Mouse (Mus musculus) lung, embryonic 14.5 days (tissue): ENCODE data around the gene Card14. TPM values are rescaled to one million over a fixed set of nuclear protein-coding genes. Genes with fewer than 3 reads are reported as not detected.

Source experiments
- ATAC-seq: fragments of 200-750 bp; cut with Nextera tagmentation; 2 replicates; pipeline ENCODE4 v1.8.0; 2017; ENCODE audit warnings: mild to moderate bottlenecking, moderate TSS enrichment, moderate library complexity; ENCODE audit not compliant: insufficient read depth
- DNase-seq: peaks from one replicate; pipeline ENCODE4 v3.0.0-alpha.2; 2015
- H3K27ac ChIP-seq: fragments of 300-500 bp; sonication (generic); 2 replicates; pipeline ENCODE4 v1.5.1; 2014; ENCODE audit warnings: low read depth, mild to moderate bottlenecking, moderate library complexity
- H3K27me3 ChIP-seq: fragments of 300-500 bp; sonication (generic); 2 replicates; pipeline ENCODE4 v1.6.1; 2014; ENCODE audit warnings: low read length, control low read depth; ENCODE audit not compliant: insufficient read depth
- H3K36me3 ChIP-seq: fragments of 300-500 bp; sonication (generic); 2 replicates; pipeline ENCODE4 v1.6.1; 2014; ENCODE audit warnings: control low read depth; ENCODE audit not compliant: insufficient read depth
- H3K4me1 ChIP-seq: fragments of 300-500 bp; sonication (generic); 2 replicates; pipeline ENCODE4 v1.6.1; 2014; ENCODE audit warnings: antibody characterized with exemption, control low read depth; ENCODE audit not compliant: insufficient read depth
- H3K4me2 ChIP-seq: fragments of 300-500 bp; sonication (generic); 2 replicates; pipeline ENCODE4 v1.6.1; 2014; ENCODE audit warnings: mild to moderate bottlenecking
- H3K4me3 ChIP-seq: fragments of 300-500 bp; sonication (generic); 2 replicates; pipeline ENCODE4 v1.5.1; 2014; ENCODE audit warnings: low read depth, low read length
- H3K9ac ChIP-seq: fragments of 300-500 bp; sonication (generic); 2 replicates; pipeline ENCODE4 v1.6.1; 2014
- H3K9me3 ChIP-seq: fragments of 300-500 bp; sonication (generic); 2 replicates; pipeline ENCODE4 v1.6.1; 2016; ENCODE audit warnings: low read depth, low read length, control low read depth
- CTCF ChIP-seq: IDR thresholded peaks from 2 replicates; pipeline ENCODE4 v1.5.1; 2016; ENCODE audit warnings: antibody characterized with exemption, low read depth
- WGBS: fragments of 180-500 bp; shearing (Covaris S2); extraction: QIAGEN DNeasy Blood & Tissue Kit; methylation state at CpG from one replicate; pipeline ENCODE4 v1.1.7; 2014; 5-methylcytosine and 5-hydroxymethylcytosine counted together
- microRNA counts: library from miRNA; unstranded; fragments of <30 nt; microRNA quantifications from one replicate; lab custom pipeline; 2016
- microRNA-seq: library from miRNA; unstranded; fragments of <30 nt; microRNA quantifications from one replicate; pipeline ENCODE4, GENCODE M21; 2016; ENCODE audit warnings: borderline number of aligned reads
- polyA plus RNA-seq: library from polyadenylated mRNA; unstranded; fragments of >200 nt; fragmentation: Nextera tagmentation; extraction: Ambion mirVana; gene quantifications from 2 replicates; pipeline ENCODE4 v1.2.1, GENCODE M21; 2014

The Card14 gene
- polyA plus RNA-seq, 1 experiment from 2014 or later: not detected

- peak; percentile 47 for ATAC-seq
- H3K4me2 ChIP-seq: peak overlapping the region; percentile 97
- peak; percentile 70 for DNase-seq
- H3K9me3 ChIP-seq: no peaks in the 10 kb centered on the region
- H3K36me3 ChIP-seq: no peaks in the 10 kb centered on the region
- H3K4me3 ChIP-seq: peak overlapping the region; percentile 72
- H3K27me3 ChIP-seq: no peaks in the 10 kb centered on the region; the same call in 1 of the 2 replicates
- H3K27ac ChIP-seq: peak overlapping the region; percentile 84
- peak overlapping the region; percentile 65 for H3K9ac ChIP-seq
- H3K4me1 ChIP-seq: peaks cover 12% of the 10 kb centered on the region
- 2% methylated on average over 51 of the region's 53 CpGs for WGBS
- TF ChIP-seq CTCF: no peak
These were observed 83.0 kb downstream of the Card14 start for GRCm38 (mm10) chr11:119390271-119391231.

- Histone ChIP-seq H3K27me3 (no peaks in the 10 kb centered on the region; the same call in 1 of the 2 replicates), H3K36me3 (no peaks in the 10 kb centered on the region), H3K27ac (0 out of 2 replicates have a peak overlapping the region, but pooled peaks have one; percentile 27), H3K4me3 (peak overlapping the region; percentile 72; the same call in 1 of the 2 replicates), H3K4me1 (peaks cover 12% of the 10 kb centered on the region), H3K9me3 (no peaks in the 10 kb centered on the region), H3K9ac (no peak overlapping the region), H3K4me2 (peak overlapping the region; percentile 97)
- ATAC-seq: no peak
- no peak for TF ChIP-seq CTCF
- no peak for DNase-seq
- 29% methylated on average over 7 of the region's 7 CpGs for WGBS
These were observed 83.9 kb downstream of the Card14 start for GRCm38 (mm10) chr11:119391386-119392000.

GRCm38 (mm10) chr11:119392001-119392614 is 84.5 kb downstream of the Card14 start:
- DNase-seq (peak; percentile 66), ATAC-seq (no peak)
- 10% methylated on average over 12 of the region's 12 CpGs for WGBS
- H3K4me1 ChIP-seq: peaks cover 12% of the 10 kb centered on the region
- H3K9me3 ChIP-seq: no peaks in the 10 kb centered on the region
- H3K27ac ChIP-seq: 0 out of 2 replicates have a peak overlapping the region, but pooled peaks have one; percentile 27
- 0 out of 2 replicates have a peak overlapping the region, but pooled peaks have one; percentile 3 for H3K9ac ChIP-seq
- peak overlapping the region; percentile 89 for H3K4me2 ChIP-seq
- peaks cover 3% of the 10 kb centered on the region; the same call in 1 of the 2 replicates for H3K36me3 ChIP-seq
- no peaks in the 10 kb centered on the region; the same call in 1 of the 2 replicates for H3K27me3 ChIP-seq
- H3K4me3 ChIP-seq: peak overlapping the region; percentile 57
- no peak for TF ChIP-seq CTCF

- H3K9ac ChIP-seq: peak within 1 kb of the TSS; percentile 65
These were observed 85.4 kb downstream of the Card14 start, which contains the start of gene Rnf213 for GRCm38 (mm10) chr11:119392800-119393482. Gene Rnf213, plus strand, starts transcription at chr11:119393100.

GRCm38 (mm10) chr11:119393483-119393804 is 85.9 kb downstream of the Card14 start:
- Histone ChIP-seq H3K9me3 (no peaks in the 10 kb centered on the region), H3K4me1 (peaks cover 12% of the 10 kb centered on the region), H3K9ac (peak overlapping the region; percentile 65), H3K4me2 (peak overlapping the region; percentile 89), H3K27ac (peak overlapping the region; percentile 70; the same call in 1 of the 2 replicates), H3K27me3 (no peaks in the 10 kb centered on the region; the same call in 1 of the 2 replicates), H3K4me3 (peak overlapping the region; percentile 57), H3K36me3 (peaks cover 3% of the 10 kb centered on the region; the same call in 1 of the 2 replicates)
- DNase-seq (no peak), ATAC-seq (no peak; the same call in 1 of the 2 replicates)
- 23% methylated on average over 7 of the region's 7 CpGs for WGBS
- TF ChIP-seq CTCF: no peak

More at GRCm38 (mm10) chr11:119392800-119393482, 85.4 kb downstream of the Card14 start, which contains the start of gene Rnf213:
- H3K4me2 ChIP-seq: peak within 1 kb of the TSS; percentile 89
- peak; percentile 79 for DNase-seq
- H3K9me3 ChIP-seq: no peaks in the 10 kb centered on the region
- H3K4me3 ChIP-seq: peak within 1 kb of the TSS; percentile 57
- ATAC-seq: peak; percentile 50
- peaks cover 3% of the 10 kb centered on the region; the same call in 1 of the 2 replicates for H3K36me3 ChIP-seq
- peaks cover 12% of the 10 kb centered on the region for H3K4me1 ChIP-seq
- no peaks in the 10 kb centered on the region; the same call in 1 of the 2 replicates for H3K27me3 ChIP-seq
- peak within 1 kb of the TSS; percentile 70; the same call in 1 of the 2 replicates for H3K27ac ChIP-seq
- peak; percentile 55 for TF ChIP-seq CTCF
- WGBS: under 1% methylated on average over 19 of the region's 19 CpGs

- Histone ChIP-seq H3K4me3 (peak overlapping the region; percentile 57), H3K36me3 (peaks cover 3% of the 10 kb centered on the region; the same call in 1 of the 2 replicates), H3K27me3 (no peaks in the 10 kb centered on the region; the same call in 1 of the 2 replicates), H3K4me1 (peaks cover 12% of the 10 kb centered on the region), H3K9ac (no peak overlapping the region; the same call in 1 of the 2 replicates), H3K9me3 (no peaks in the 10 kb centered on the region), H3K27ac (no peak overlapping the region), H3K4me2 (peak overlapping the region; percentile 89)
- TF ChIP-seq CTCF: no peak
- 34% methylated on average over 6 of the region's 6 CpGs for WGBS
- ATAC-seq (no peak), DNase-seq (no peak)
These were observed 86.6 kb downstream of the Card14 start for GRCm38 (mm10) chr11:119394210-119394609.

MicroRNA genes within 50 kb of the gene (microRNA counts, 519-probe panel; counts per million panel counts)
- 30.5 counts per million for microRNA mmu-miR-1932 (lab: Ali Mortazavi, UCI)

Small RNA genes within 50 kb of the gene (microRNA-seq; reads per million reads assigned to microRNA genes)
- gene Mir1932: not detected

Other genes starting within 250 kb of the Card14 start
- gene Cbx4, start 221.5 kb upstream of the Card14 start, polyA plus RNA-seq: 13.1 and 13.8 TPM in 2 replicates
- gene Tbc1d16, start 79.3 kb upstream of the Card14 start, polyA plus RNA-seq: 17.1 and 17.5 TPM in 2 replicates
- gene Ccdc40, start 79.2 kb upstream of the Card14 start, polyA plus RNA-seq: 1.7 and 1.9 TPM in 2 replicates
- gene Gaa, start 39.9 kb upstream of the Card14 start, polyA plus RNA-seq: 56.0 and 58.8 TPM in 2 replicates
- gene Eif4a3, start 7.7 kb upstream of the Card14 start, polyA plus RNA-seq: 419 and 428 TPM in 2 replicates
- gene Sgsh, start 47.8 kb downstream of the Card14 start, polyA plus RNA-seq: 7.6 and 9.5 TPM in 2 replicates
- 9.1 and 9.3 TPM in 2 replicates for gene Slc26a11, start 47.8 kb downstream of the Card14 start, polyA plus RNA-seq
- 12.5 and 12.7 TPM in 2 replicates for gene Rnf213, start 85.3 kb downstream of the Card14 start, polyA plus RNA-seq
- 17.4 and 17.7 TPM in 2 replicates for gene Endov, start 183.6 kb downstream of the Card14 start, polyA plus RNA-seq
- gene Nptx1, start 240.0 kb downstream of the Card14 start, polyA plus RNA-seq: 1.3 and 1.4 TPM in 2 replicates